Mouse (Mus musculus) layer of hippocampus, adult 11-12 months (tissue): ENCODE results near the gene Fut7.

Experiments
- DNase-seq: peaks from one replicate; pipeline ENCODE4 v3.0.0; 2022; ENCODE audit warnings: low spot score

The Fut7 gene

GRCm38 (mm10) chr2:25425481-25425880 lies 2.4 kb downstream of the Fut7 start:
- no peak for DNase-seq

- peak; percentile 69 for DNase-seq
These were observed 3.7 kb downstream of the Fut7 start for GRCm38 (mm10) chr2:25426721-25427191.

- no peak for DNase-seq
These were observed 4.2 kb downstream of the Fut7 start for GRCm38 (mm10) chr2:25427256-25427655.

- peak; percentile 98 for DNase-seq
These were observed 5.6 kb downstream of the Fut7 start, which contains the start of gene Abca2 for GRCm38 (mm10) chr2:25428442-25429236. Gene Abca2 (plus strand): TSS chr2:25428703.

GRCm38 (mm10) chr2:25429435-25430180 lies 6.5 kb downstream of the Fut7 start:
- no peak for DNase-seq

GRCm38 (mm10) chr2:25430395-25431233 lies 7.5 kb downstream of the Fut7 start:
- peak; percentile 70 for DNase-seq

- DNase-seq = no peak
These were observed 8.3 kb downstream of the Fut7 start for GRCm38 (mm10) chr2:25431308-25431855.

GRCm38 (mm10) chr2:25432326-25433098 lies 9.4 kb downstream of the Fut7 start:
- DNase-seq = no peak

GRCm38 (mm10) chr2:25433101-25433500 lies 10.0 kb downstream of the Fut7 start:
- DNase-seq = no peak

- no peak for DNase-seq
These were observed 11.2 kb downstream of the Fut7 start for GRCm38 (mm10) chr2:25434292-25434691.

- no peak for DNase-seq
These were observed 13.3 kb downstream of the Fut7 start for GRCm38 (mm10) chr2:25436286-25436820.

- DNase-seq = no peak
These were observed 18.0 kb downstream of the Fut7 start for GRCm38 (mm10) chr2:25441067-25441466.

GRCm38 (mm10) chr2:25442682-25443081 lies 19.6 kb downstream of the Fut7 start:
- no peak for DNase-seq

GRCm38 (mm10) chr2:25450853-25451647 lies 28.0 kb downstream of the Fut7 start:
- no peak for DNase-seq

- DNase-seq = no peak
These were observed 29.9 kb downstream of the Fut7 start for GRCm38 (mm10) chr2:25452951-25453350.

- no peak for DNase-seq
These were observed 33.3 kb downstream of the Fut7 start, which contains the start of gene Clic3 for GRCm38 (mm10) chr2:25456205-25456953. Gene Clic3 (plus strand): TSS chr2:25456838.

- no peak for DNase-seq
These were observed 34.2 kb downstream of the Fut7 start for GRCm38 (mm10) chr2:25457022-25457896.

GRCm38 (mm10) chr2:25458911-25459310 lies 35.8 kb downstream of the Fut7 start:
- DNase-seq = peak; percentile 55
